Mouse (Mus musculus) Patski (cell line): ENCODE measurements at regions not wholly inside any gene's neighbourhood (a gene's known extent, or its start where the extent isn't known, plus 50 kb on each side); places are given as distances from the start of the nearest gene placed in this dataset.

ENCODE experiments used
- ATAC-seq: fragments of 100-300 bp; one replicate; pipeline ENCODE4 v1.8.0; 2021
- CTCF ChIA-PET: fragments of 350-600 bp; sonication (Branson Sonifier 250); formaldehyde crosslinking; loops from one replicate; lab custom pipeline; 2022; ENCODE audit warnings: inconsistent platforms; lab: Charles Lee
- POLR2A ChIA-PET: fragments of 350-600 bp; sonication (Branson Sonifier 250); formaldehyde crosslinking; loops from one replicate; lab custom pipeline; 2022; ENCODE audit warnings: antibody characterized with exemption, inconsistent platforms; lab: Charles Lee
- DNase-seq: peaks from one replicate; pipeline ENCODE4 v3.0.0-alpha.2; 2011; ENCODE audit warnings: low read depth, low spot score
- H3K27me3 ChIP-seq: fragments of 371-371 bp; one replicate; pipeline ENCODE4 v1.5.1; 2021
- CTCF ChIP-seq: fragments of 100-300 bp; IDR thresholded peaks from one replicate; pipeline ENCODE4 v1.5.1; 2021
- in situ Hi-C: fragments of 300-500 bp; cut with MboI; formaldehyde crosslinking; loops from 3 replicates; pipeline ENCODE4 v1.11.1; 2018; ENCODE audit warnings: low pct_unique_long_range_greater_than_20kb, mixed read lengths

DNA sequence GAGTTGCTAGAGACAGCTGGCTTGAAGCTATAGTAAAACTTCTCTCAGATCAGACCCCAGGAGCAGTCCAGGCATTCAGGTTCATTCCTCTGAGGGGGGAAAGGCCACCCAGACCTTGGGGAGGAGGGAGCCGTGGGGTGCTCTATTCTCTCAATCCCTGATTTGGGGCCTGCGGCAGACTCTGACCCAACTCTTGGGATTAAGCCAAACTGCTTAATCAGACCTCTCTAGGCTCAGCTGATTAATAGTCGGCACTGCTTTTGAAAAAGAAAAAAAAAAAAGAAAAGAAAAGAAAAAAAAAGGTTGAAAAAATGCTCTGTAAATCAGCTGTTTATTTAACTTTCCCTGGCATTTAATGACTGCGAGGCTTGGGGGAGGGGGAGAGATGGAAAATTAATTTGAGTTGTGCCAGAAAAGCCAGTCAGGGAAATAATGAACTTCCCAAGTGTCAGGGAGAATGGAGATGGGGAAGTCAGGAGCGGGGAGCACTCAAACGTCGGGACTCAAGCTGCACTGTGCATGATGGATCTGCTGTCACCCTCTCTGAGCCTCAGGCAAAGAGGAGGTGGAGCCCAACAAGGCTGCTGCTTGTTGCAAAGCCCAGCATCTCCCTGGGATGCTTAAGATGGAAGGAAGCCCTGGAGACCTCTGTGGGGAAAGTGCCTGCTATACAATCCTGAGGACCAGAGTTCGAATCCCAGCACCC lies 120.5 kb upstream of the Igsf21 start:
- H3K27me3 ChIP-seq, result peaks cover 6% of the 10 kb centered on the region
- TF ChIP-seq CTCF, result no peak
- in situ Hi-C loops, result no loop called here
- POLR2A ChIA-PET, result no interaction called here
- DNase-seq, result no peak
- CTCF ChIA-PET, result no interaction called here
- no peak for ATAC-seq

DNA sequence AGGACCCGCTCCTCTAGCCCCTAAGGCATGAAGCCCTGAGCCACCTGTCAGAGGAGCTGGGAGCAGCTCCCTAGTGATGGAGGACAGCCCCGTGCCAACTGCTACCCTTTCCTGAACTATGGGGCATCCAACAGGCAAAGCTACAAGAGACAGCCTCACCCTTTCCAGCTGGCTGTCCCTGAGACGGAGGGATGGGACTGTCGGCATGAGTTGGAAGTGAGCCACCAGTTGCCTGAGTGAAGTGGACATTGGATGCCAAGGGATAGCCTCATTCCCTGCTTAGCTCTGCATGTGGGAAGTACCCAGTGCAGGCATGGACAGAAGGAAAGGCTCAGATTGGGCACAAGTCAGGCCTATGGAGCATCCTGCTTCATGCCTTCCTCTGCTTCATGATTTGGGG lies 112.3 kb upstream of the Igsf21 start:
- in situ Hi-C loops, result no loop called here
- ChIA-PET CTCF (no interaction called here), POLR2A (no interaction called here)
- TF ChIP-seq CTCF, result no peak
- ATAC-seq (no peak), DNase-seq (no peak)
- H3K27me3 ChIP-seq, result no peaks in the 10 kb centered on the region

DNA sequence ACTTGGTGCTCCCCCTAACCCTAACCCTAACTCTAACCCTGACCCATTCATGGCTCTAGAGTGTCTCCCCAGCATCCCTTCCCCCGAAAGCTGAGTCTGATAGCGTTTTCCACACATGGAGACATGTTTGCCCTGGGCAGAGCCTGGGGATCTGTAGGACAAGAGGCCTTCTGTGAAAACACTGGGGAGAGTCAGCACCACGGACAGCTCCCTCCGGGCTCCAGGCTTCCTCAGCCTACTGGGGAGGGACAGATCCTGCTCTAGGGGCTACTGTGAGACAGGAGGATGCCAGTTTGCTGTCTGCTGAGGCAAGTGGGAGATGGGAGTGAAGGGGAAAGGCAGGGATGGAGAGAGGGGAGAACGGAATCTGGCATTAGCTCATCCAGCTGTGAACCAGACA lies 111.5 kb upstream of the Igsf21 start:
- in situ Hi-C loops, result no loop called here
- ChIA-PET POLR2A (no interaction called here), CTCF (no interaction called here)
- TF ChIP-seq CTCF, result no peak
- no peaks in the 10 kb centered on the region for H3K27me3 ChIP-seq
- ATAC-seq, result no peak
- DNase-seq, result peak; percentile 22

DNA sequence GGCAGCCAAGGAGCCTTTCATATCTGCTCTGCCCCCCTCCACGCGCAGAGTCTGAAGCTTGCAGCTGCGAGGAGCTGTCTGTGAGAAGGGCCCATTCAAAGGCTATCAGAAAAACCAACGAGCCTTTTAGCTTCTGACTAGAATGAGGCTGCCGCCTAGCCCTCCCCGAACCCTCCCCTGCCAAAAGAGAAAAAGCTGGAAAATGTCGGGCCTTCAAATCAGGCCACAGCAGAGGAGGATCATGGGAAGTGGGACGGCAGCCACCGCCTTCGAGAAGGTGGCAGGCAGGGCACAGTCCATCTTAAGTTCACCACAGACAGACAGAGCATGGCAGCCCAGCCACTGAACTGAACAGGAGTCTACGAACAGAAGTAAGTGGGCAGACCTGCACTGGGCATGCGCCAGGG lies 108.6 kb upstream of the Igsf21 start:
- CTCF ChIA-PET, result no interaction called here
- in situ Hi-C loops, result no loop called here
- POLR2A ChIA-PET, result no interaction called here
- H3K27me3 ChIP-seq, result no peaks in the 10 kb centered on the region
- DNase-seq (no peak), ATAC-seq (no peak)
- TF ChIP-seq CTCF, result no peak

DNA sequence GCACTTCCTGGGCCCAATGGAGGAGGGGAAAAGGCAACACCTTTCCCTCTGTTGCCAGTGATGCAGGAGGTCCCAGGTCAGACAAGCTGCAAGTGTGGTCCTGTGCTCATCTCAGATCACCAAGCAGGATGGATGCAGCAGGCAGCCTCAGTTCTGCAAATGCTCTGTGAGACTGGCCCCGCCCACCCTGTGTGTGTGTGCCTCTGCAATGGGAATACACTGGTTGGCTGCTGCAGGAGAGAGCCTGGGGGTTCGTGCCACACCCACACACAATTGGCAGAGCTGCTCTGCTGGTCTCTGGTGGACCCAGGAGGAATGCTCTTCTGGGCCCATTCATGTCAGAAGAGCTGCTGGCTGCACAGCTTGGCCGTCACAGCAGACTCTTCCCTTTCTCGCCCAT lies 102.2 kb upstream of the Igsf21 start:
- ATAC-seq, result no peak
- TF ChIP-seq CTCF, result no peak
- in situ Hi-C loops, result no loop called here

DNA sequence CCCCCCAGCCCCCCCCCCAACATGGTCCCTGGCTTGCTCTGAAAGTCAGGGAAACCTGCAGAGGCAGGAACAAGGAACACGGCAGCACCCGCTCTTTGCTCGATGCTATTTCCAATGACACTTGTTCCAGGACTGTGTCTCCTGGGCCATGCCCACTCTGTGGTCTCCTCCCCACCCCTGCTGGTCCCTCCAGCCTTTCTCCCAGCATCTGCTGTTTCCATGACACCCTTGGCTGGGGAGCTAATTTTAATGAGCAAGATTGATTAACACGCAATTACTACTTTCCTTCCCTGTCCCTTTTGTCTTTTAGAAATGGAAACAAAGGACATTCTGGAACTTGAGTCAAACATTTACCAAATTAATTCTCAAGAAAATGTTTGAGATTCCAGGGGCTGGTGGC lies 83.6 kb upstream of the Igsf21 start:
- POLR2A ChIA-PET, result no interaction called here
- CTCF ChIA-PET, result no interaction called here
- in situ Hi-C loops, result no loop called here
- no peak for TF ChIP-seq CTCF
- ATAC-seq (no peak), DNase-seq (no peak)
- peaks cover 7% of the 10 kb centered on the region for H3K27me3 ChIP-seq

More for the DNA sequence above, 102.2 kb upstream of the Igsf21 start:
- H3K27me3 ChIP-seq, result no peaks in the 10 kb centered on the region
- ChIA-PET POLR2A (no interaction called here), CTCF (no interaction called here)
- DNase-seq, result no peak

DNA sequence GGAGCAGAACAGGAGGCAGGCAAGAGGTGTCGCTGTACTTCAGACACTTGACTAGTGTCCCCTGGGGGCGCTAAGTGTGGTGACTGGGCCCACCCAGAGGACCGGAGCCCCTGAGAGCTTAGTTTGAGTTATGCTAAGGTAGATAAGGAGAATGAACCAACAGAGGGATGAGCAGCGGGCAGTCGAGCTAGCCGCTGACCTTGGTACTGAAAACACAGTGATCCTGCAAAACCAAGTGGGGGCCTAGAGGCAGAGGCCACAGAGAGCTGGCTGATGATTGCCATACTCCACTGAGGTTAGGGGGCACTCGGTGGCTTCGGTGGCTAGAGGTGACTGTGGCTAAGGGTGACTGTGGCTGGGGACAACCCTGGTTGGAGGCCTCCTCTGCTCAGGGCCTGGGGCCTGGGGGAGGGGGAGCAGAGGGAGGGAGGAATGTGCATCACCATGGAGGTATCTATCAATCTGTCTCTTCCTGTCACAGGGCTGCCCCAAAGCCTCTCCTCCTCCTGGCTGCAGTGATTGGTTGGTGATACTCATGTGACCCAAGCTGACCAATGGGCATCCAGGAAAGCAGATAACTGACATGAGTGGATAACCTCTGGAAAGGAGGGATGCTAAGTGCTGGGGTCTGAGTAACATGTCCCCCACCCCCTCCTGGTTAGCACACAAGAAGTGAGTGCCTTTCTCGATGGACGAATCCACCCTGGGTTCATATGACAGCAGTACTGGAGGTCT lies 80.3 kb upstream of the Igsf21 start:
- POLR2A ChIA-PET, result no interaction called here
- H3K27me3 ChIP-seq, result peaks cover 4% of the 10 kb centered on the region
- no peak for TF ChIP-seq CTCF
- no peak for DNase-seq
- CTCF ChIA-PET, result no interaction called here
- in situ Hi-C loops, result no loop called here
- no peak for ATAC-seq

DNA sequence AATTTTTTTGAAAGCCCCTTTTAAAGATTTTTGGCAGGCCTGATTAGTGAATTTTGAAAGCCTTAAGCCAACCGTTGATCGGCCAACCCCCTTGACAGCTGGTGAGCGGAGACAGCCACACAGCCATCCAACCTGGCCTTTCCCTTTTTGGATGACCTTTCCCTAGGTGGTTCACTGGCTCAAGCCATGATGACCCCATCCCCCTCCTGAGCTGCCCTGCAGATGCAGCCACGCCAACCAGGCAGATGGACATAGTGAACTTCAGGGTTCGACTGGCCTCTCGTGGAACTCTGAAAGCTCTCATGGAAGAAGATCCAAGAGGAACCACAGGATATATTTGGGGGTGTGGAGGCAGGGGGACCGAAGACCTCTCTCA lies 79.1 kb upstream of the Igsf21 start:
- ChIA-PET POLR2A (no interaction called here), CTCF (no interaction called here)
- ATAC-seq (no peak), DNase-seq (no peak)
- peaks cover 7% of the 10 kb centered on the region for H3K27me3 ChIP-seq
- in situ Hi-C loops, result no loop called here
- no peak for TF ChIP-seq CTCF

DNA sequence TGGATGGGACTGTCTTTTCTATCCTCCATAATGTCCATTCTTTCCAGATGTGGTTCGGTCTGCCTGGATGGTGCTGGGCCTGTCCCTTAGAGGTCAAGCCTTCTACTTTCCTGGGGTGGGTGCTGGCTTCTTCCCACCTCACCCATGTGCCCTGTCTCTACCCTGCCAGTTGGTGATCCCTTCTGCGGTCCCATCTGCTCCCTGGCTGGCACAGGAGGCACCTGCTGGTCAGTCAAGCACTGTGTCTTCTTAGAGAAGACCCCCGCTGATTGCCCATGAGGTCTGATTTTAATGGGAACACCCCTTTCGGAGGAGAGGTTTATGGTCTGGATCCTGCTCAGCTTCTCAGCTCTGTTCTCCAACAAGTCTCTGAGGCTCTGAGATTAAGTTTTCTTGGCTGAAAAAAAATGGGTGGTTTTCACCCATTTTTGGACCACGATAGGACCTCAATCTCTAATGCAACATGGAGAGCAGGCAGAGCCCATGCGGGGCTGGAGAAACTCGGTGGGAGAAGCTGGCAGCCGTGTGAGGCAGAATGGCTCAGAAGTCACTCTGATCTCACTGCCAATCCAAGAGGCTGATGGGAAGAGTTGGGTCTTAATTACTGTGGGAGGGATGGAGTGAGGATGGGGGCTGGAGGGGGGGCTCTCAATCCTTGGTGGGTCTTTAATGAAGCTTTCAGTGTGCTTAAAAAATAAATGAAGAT lies 78.5 kb upstream of the Igsf21 start:
- DNase-seq, result no peak
- ChIA-PET POLR2A (no interaction called here), CTCF (no interaction called here)
- no peak for TF ChIP-seq CTCF
- in situ Hi-C loops, result no loop called here
- no peak for ATAC-seq
- peaks cover 7% of the 10 kb centered on the region for H3K27me3 ChIP-seq

DNA sequence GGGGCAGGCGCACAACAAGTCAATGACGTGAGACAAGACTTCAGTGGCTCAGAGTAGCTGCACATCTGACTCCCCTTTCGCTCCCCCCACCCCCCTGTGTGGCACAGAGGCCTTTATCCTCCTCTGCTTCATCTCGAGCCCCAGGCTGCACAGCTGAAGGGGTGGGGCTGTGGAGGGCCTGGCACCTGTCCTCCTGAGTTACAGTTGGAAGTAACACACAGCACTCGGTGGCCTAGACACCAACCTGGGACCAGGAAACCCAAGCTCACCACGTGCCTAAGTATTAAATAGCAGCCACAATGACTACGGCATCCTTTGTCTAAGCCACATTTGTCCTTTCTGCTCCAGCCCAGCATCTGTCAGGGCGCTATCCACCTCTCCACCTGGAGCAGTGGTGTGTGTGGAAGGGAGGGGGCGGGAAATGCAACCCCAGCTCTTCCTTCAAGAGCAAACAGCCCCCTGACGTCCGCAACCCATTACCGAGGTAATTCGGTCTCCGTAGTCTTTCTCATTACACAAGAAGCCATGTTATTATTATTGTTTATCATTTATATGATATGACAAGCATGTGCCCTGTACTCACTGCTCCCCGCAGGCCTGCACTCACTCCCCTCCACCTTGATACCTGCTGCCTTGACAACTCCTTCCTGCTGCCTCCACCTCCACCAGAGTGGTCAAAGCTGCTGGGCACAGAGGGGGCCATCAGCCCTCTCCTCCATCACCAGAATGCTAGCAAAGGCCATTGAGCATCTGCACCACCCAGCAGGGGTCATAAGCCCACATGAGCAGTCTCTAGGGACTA lies 73.7 kb upstream of the Igsf21 start:
- no peak for ATAC-seq
- H3K27me3 ChIP-seq, result peaks cover 3% of the 10 kb centered on the region
- in situ Hi-C loops, result no loop called here
- DNase-seq, result no peak
- no peak for TF ChIP-seq CTCF
- CTCF ChIA-PET, result no interaction called here
- POLR2A ChIA-PET, result no interaction called here
